Mouse (Mus musculus): ENCODE results near the gene Cadps2.

DNA sequence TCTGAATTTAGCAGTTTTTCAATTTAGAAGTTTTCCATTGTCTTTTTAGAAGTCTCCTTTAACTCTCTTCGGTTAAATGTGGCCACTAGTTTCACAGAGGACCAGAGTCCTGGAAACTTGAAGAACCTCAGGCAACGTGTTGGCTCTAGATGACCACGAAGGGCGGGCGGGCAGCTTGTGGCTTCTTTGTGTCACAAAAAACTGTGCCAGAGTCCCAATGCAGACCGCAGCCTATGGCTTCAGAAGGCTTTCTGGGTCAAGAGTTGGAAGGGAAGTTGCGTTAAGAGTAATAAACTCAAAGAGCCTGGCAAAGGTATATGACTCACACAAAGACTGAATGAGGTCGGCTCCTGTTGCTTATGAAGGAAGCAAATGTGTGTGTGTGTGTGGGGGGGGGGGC lies 584.1 kb downstream of the Cadps2 start:
- no peak for TF ChIP-seq CTCF (IDR thresholded peaks at IDR 0.05; ENCODE audit: low read depth)
- TF ChIP-seq EP300 (IDR thresholded peaks at IDR 0.05; ENCODE audit: low read depth): no peak
